In the genomic region with DNA sequence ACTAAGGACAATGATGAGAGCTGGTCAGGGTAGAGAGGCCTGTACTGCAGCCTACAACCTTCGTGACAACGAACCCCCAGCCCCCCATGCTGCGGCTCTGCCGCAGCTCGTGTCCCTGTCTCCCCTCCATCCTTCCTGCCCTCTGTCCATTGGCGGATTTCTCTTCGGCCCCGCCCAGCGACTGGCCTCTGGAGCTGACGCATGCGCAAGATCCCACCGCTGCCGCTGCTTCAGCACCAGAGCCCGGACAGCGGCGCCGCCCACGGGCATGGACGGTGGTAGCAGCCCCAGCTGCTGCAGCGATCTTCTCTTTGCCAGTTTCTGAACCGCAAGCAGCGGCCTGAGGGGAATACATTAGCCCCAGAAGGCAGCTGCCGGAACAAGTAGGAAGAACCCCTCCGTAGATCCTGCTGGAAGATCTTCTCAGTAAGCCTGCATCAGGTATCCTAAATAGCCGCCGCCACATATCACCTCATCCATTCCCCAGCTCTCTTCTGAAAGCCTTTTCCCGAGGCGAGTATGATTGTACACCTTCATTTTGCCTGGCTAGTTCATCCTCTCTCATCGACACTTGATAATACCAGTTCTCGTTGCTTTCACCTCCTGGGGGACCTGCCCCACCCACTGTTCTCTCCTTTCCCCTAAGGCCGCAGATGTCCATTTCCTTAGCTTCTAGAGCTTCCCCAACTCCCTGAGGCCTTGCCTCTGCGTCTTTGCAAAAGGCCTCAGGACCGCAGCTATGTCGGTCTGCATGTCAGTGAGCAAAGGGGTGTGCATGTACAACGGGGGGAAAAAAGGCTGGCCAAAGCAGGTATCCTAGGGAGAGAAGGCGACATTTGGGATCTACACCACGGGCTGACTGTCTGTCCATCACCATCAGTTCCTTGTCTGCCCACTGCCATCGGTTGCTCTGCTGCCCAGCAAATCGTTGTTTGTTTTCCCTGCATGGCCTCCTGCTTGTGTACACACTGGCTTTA, we compare ENCODE assay signal across 8 mouse cellular contexts. TPM values are rescaled to one million over a fixed set of nuclear protein-coding genes. Genes with fewer than 3 reads are reported as not detected.
DNase-seq lines count a peak whose midpoint lies in the region; ATAC-seq and TF ChIP-seq lines count a peak whose summit lies in the region.

A gene (plus strand): TSS at position 216 of the 977 bp plus-strand sequence.

- ATAC-seq in forebrain, embryonic 15.5 days (replicated peaks), result peak; percentile 95
- ATAC-seq in lung, embryonic 15.5 days (ENCODE audit: borderline replicate concordance, extremely low read depth, low FRiP score, low TSS enrichment), result peak; percentile 84; the same call in 1 of the 2 replicates

- WGBS in forebrain, embryonic 15.5 days, result 10% methylated on average over 39 of the region's 39 CpGs
- 11% methylated on average over 39 of the region's 39 CpGs for WGBS in lung, embryonic 15.5 days
- 7% methylated on average over 39 of the region's 39 CpGs for WGBS in olfactory bulb, adult 2 months

- H3K4me2 ChIP-seq in forebrain, embryonic 15.5 days (replicated peaks), result peak within 1 kb of the TSS; percentile 62
- H3K4me2 ChIP-seq in lung, embryonic 15.5 days, result peak within 1 kb of the TSS; percentile 69

- no peaks in the 10 kb centered on the region for H3K9me3 ChIP-seq in ES-Bruce4 (replicated peaks; ENCODE audit: control insufficient read depth, insufficient read depth, low read length, poor library complexity, severe bottlenecking)
- H3K9me3 ChIP-seq in forebrain, embryonic 15.5 days, result no peaks in the 10 kb centered on the region
- no peaks in the 10 kb centered on the region for H3K9me3 ChIP-seq in lung, embryonic 15.5 days

- TF ChIP-seq EP300 in ES-Bruce4 (IDR thresholded peaks at IDR 0.05; ENCODE audit: insufficient read depth, low read depth, low read length), result 0 out of 2 replicates have a peak, but pooled peaks have one; percentile 9

- peak; percentile 94 for DNase-seq in cerebellum, adult 11 months
- DNase-seq in heart, postnatal 25 days (ENCODE audit: low spot score), result peak; percentile 84
- DNase-seq in layer of hippocampus, adult 8-10 months (ENCODE audit: low spot score in 2 of 2), result peak; percentile 92 to 95
- DNase-seq in thymus, adult 18-20 months, result peak; percentile 70 to 75

- intact Hi-C loops in heart, postnatal 25 days (cut with DNase I), result loop anchor here (2.0 kb wide), 1 partner anchor 35 kb away; a partner anchor contains a TSS

- H3K9ac ChIP-seq in ES-Bruce4 (ENCODE audit: low read depth, poor library complexity, severe bottlenecking), result 0 out of 2 replicates have a peak within 1 kb of the TSS, but pooled peaks have one; percentile 25
- H3K9ac ChIP-seq in forebrain, embryonic 15.5 days (replicated peaks), result peak within 1 kb of the TSS; percentile 51
- H3K9ac ChIP-seq in lung, embryonic 15.5 days, result 0 out of 2 replicates have a peak within 1 kb of the TSS, but pooled peaks have one; percentile 16

- H3K4me1 ChIP-seq in ES-Bruce4 (ENCODE audit: control insufficient read depth, insufficient read depth, low read length), result peaks cover 2% of the 10 kb centered on the region
- H3K4me1 ChIP-seq in forebrain, embryonic 15.5 days, result peaks cover 37% of the 10 kb centered on the region
- H3K4me1 ChIP-seq in lung, embryonic 15.5 days, result peaks cover 29% of the 10 kb centered on the region
- H3K4me1 ChIP-seq in olfactory bulb, adult 2 months (ENCODE audit: control insufficient read depth, insufficient read depth, low read length), result peaks cover 24% of the 10 kb centered on the region

- TF ChIP-seq CTCF in ES-Bruce4 (IDR thresholded peaks at IDR 0.05; ENCODE audit: low read depth, low read length), result no peak
- no peak for TF ChIP-seq CTCF in olfactory bulb, adult 2 months (IDR thresholded peaks at IDR 0.05; ENCODE audit: insufficient read depth, low read depth, low read length)

- peak within 1 kb of the TSS; percentile 14; the same call in 1 of the 2 replicates for H3K4me3 ChIP-seq in ES-Bruce4 (ENCODE audit: low read depth, low read length)
- peak within 1 kb of the TSS; percentile 46 for H3K4me3 ChIP-seq in forebrain, embryonic 15.5 days
- peak within 1 kb of the TSS; percentile 33 for H3K4me3 ChIP-seq in lung, embryonic 15.5 days
- H3K4me3 ChIP-seq in olfactory bulb, adult 2 months (ENCODE audit: insufficient read depth, low read depth, low read length), result peak within 1 kb of the TSS; percentile 52

- no peaks in the 10 kb centered on the region for H3K27me3 ChIP-seq in ES-Bruce4 (ENCODE audit: control insufficient read depth, insufficient read depth, low read length, poor library complexity, severe bottlenecking)
- H3K27me3 ChIP-seq in forebrain, embryonic 15.5 days, result no peaks in the 10 kb centered on the region
- H3K27me3 ChIP-seq in lung, embryonic 15.5 days, result peaks cover 8% of the 10 kb centered on the region

- TF ChIP-seq POLR2A in ES-Bruce4 (IDR thresholded peaks at IDR 0.05; ENCODE audit: insufficient read depth, low read length), result peak; percentile 71
- TF ChIP-seq POLR2A in olfactory bulb, adult 2 months (IDR thresholded peaks at IDR 0.05; ENCODE audit: insufficient read depth, low read depth, low read length), result peak; percentile 79

- no peak within 1 kb of the TSS for H3K27ac ChIP-seq in ES-Bruce4 (ENCODE audit: insufficient read depth, low read length)
- H3K27ac ChIP-seq in forebrain, embryonic 15.5 days (replicated peaks), result peak within 1 kb of the TSS; percentile 65
- no peak within 1 kb of the TSS for H3K27ac ChIP-seq in lung, embryonic 15.5 days
- peak within 1 kb of the TSS; percentile 77 for H3K27ac ChIP-seq in olfactory bulb, adult 2 months (ENCODE audit: insufficient read depth, low read depth, low read length)

- H3K36me3 ChIP-seq in ES-Bruce4 (ENCODE audit: control insufficient read depth, insufficient read depth, low read length, poor library complexity, severe bottlenecking), result no peaks in the 10 kb centered on the region
- H3K36me3 ChIP-seq in forebrain, embryonic 15.5 days, result no peaks in the 10 kb centered on the region
- no peaks in the 10 kb centered on the region for H3K36me3 ChIP-seq in lung, embryonic 15.5 days

RNA-seq across cellular contexts. Expression of the gene that starts here (rescaled TPM):
- polyA plus RNA-seq in ES-Bruce4 (2011; ENCODE audit: insufficient read depth, insufficient read length, low read depth, missing spikeins), result not detected in 2 replicates
- polyA plus RNA-seq in forebrain, embryonic 15.5 days (2015; fragmentation: Nextera tagmentation; extraction: Ambion mirVana), result 24.2 and 25.8 TPM in 2 replicates
- under 1 TPM in 1 of 2 experiments, not detected in 1; 0.03 TPM for total RNA-seq in heart, postnatal 25 days (2021)
- 100 to 1,000 TPM; 231 to 282 (median 253) TPM for total RNA-seq in layer of hippocampus, adult 8-10 months (2022)
- 0.76 and 0.89 TPM in 2 replicates for polyA plus RNA-seq in lung, embryonic 15.5 days (2015; fragmentation: Nextera tagmentation; extraction: Ambion mirVana)
- polyA plus RNA-seq in olfactory bulb, adult 2 months (2012; ENCODE audit: insufficient read depth, insufficient read length, low replicate concordance, missing spikeins), result 69.0 TPM in 1 of 2 replicates, not detected in the other

Comparison
In these comparisons a context has a peak if more than half of its experiments do, and no peak if none do; other contexts are left out.
1. RNA of the gene that starts here (total RNA-seq): 231 to 282 TPM in layer of hippocampus, adult 8-10 months; 0.03 TPM in heart, postnatal 25 days; every median in the first group is over 100 times any median in the second.
2. Peak in DNase-seq in heart, postnatal 25 days; RNA of the gene not detected or under 1 TPM.
3. Peak in ATAC-seq, H3K4me3 ChIP-seq, H3K9ac ChIP-seq and H3K4me2 ChIP-seq in lung, embryonic 15.5 days; RNA of the gene not detected or under 1 TPM.
4. H3K27ac ChIP-seq: peak in forebrain, embryonic 15.5 days (single experiment) and olfactory bulb, adult 2 months (single experiment); none in ES-Bruce4 (single experiment) and lung, embryonic 15.5 days (single experiment).
5. Peak in every context shown above with its lines, with median percentiles within 50 percentile points of each other: H3K4me3 ChIP-seq, H3K9ac ChIP-seq and DNase-seq.